Mouse (Mus musculus): ENCODE results near the gene Olfr1086. TPM values are rescaled to one million over a fixed set of nuclear protein-coding genes. Genes with fewer than 3 reads are reported as not detected.
"Not testable (repeated sequence)": the region's sequence is repeated elsewhere in the genome, so short reads cannot be mapped to it uniquely, and the experiment has no call there.

Gene Olfr1086
- polyA plus RNA-seq (2021), result not detected

DNA sequence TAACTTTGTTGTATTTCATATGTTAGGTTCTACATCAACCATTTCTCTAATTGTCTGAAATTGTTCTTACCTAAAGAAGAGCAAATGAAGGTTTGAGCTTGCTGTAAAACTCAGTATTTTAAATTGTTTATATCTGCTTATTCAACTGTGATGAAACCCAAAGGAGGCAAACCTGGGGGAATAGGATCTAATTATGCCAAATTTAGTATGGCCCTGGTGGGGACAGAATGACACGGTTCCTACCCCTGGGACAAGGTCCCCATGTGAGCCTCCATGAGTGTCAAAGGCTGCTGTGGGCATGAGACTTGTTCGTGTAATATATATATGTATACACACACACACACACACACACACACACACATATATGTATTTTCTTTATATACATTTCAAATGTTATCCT, at the start of gene Olfr1086:
Olfr1086 (minus strand) TSS at position 101 of the 400 bp plus-strand sequence.
- ChIA-PET CTCF (no interaction called here), POLR2A (no interaction called here)
- no peaks in the 10 kb centered on the region for H3K27me3 ChIP-seq
- TF ChIP-seq CTCF (IDR thresholded peaks at IDR 0.05), result no peak
- ATAC-seq, result no peak
- no peak for DNase-seq (ENCODE audit: low read depth, low spot score)
- in situ Hi-C loops (cut with MboI; ENCODE audit: low pct_unique_long_range_greater_than_20kb), result no loop called here

DNA sequence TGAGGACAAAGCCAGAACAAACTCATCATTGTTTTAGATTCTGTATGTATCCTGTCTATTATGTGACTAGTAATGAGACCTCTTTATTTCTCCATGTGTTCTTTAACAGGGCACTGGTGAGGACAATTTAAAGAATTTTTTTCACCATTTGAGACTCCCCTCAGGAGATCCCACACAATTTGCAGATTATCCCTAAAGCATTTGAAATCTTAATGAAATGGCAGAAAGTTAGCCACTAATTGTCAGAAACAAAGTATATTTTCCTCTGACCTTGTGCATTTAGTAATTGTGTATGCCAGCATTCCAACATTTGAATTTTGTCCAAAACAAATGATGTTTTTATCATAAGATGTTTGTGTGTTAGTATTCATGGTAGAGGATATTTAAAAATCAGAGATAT, 18.4 kb upstream of the Olfr1086 start, which contains the start of gene Olfr1087:
Olfr1087 (minus strand) TSS at position 101 of the 400 bp plus-strand sequence.
- in situ Hi-C loops (cut with MboI; ENCODE audit: low pct_unique_long_range_greater_than_20kb), result no loop called here
- DNase-seq (ENCODE audit: low read depth, low spot score) (no peak), ATAC-seq (no peak)
- ChIA-PET CTCF (no interaction called here), POLR2A (no interaction called here)
- no peak for TF ChIP-seq CTCF (IDR thresholded peaks at IDR 0.05)
- no peaks in the 10 kb centered on the region for H3K27me3 ChIP-seq

DNA sequence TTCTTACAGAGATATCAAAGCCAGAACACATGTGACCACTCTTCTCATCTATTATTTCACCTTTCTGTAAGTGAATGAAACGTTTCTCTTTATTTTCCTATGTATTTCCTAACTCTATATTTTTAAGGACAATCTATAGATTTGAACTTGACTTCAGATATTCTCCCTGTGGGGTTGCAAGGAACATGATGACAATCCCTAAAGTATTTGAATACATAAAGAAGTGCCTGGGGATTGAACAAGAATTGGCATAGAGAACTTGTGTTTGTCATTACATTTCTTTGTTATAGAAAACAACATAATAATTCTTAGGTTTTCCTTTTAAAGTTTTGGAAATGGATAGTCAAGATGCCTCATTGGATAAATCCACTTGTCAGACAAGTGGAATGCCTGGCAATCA, 18.0 kb downstream of the Olfr1086 start, which contains the start of gene Olfr1085:
Olfr1085 (minus strand) TSS at position 101 of the 400 bp plus-strand sequence.
- CTCF ChIA-PET, result no interaction called here
- POLR2A ChIA-PET, result no interaction called here
- ATAC-seq, result no peak

DNA sequence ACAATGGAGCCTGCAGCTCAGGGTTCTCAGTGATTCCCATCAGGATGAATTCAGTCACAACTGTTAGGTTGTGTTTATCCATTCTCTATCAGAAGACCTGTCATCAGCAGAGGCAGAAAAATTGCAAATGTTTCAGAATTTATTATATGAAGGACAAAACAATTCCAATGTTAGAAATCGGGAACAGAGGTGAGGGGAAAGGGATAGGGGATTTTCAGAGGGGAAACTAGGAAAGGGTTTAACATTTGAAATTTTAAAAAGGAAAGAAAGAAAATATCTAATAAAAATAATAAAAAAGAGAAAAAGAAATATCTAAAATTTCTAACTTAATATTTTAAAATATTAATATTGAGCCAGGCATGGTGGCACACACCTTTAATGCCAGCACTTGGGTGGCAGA, 40.3 kb downstream of the Olfr1086 start, which contains the start of gene Olfr1084:
Olfr1084 (minus strand) TSS at position 101 of the 400 bp plus-strand sequence.
- ATAC-seq; DNase-seq (ENCODE audit: low read depth, low spot score); H3K27me3 ChIP-seq; in situ Hi-C loops (cut with MboI; ENCODE audit: low pct_unique_long_range_greater_than_20kb); CTCF ChIA-PET; POLR2A ChIA-PET: not testable (repeated sequence)

More for the DNA sequence above, 18.0 kb downstream of the Olfr1086 start, which contains the start of gene Olfr1085:
- TF ChIP-seq CTCF (IDR thresholded peaks at IDR 0.05), result no peak
- in situ Hi-C loops (cut with MboI; ENCODE audit: low pct_unique_long_range_greater_than_20kb), result no loop called here
- no peaks in the 10 kb centered on the region for H3K27me3 ChIP-seq
- no peak for DNase-seq (ENCODE audit: low read depth, low spot score)

Other genes with a start within 250 kb of the Olfr1086 start
- not detected for gene Olfr1065, start 229.5 kb downstream of the Olfr1086 start, polyA plus RNA-seq (2021)
- gene Olfr1066, start 223.8 kb downstream of the Olfr1086 start, polyA plus RNA-seq (2021), result not detected
- not detected for gene Olfr228, start 192.7 kb downstream of the Olfr1086 start, polyA plus RNA-seq (2021)
- not detected for gene Olfr1076, start 171.6 kb downstream of the Olfr1086 start, polyA plus RNA-seq (2021)
- gene Olfr1079, start 137.6 kb downstream of the Olfr1086 start, polyA plus RNA-seq (2021), result not detected
- gene Olfr1080, start 121.9 kb downstream of the Olfr1086 start, polyA plus RNA-seq (2021), result not detected
- not detected for gene Olfr1082, start 81.1 kb downstream of the Olfr1086 start, polyA plus RNA-seq (2021)
- not detected for gene Olfr1084, start 40.4 kb downstream of the Olfr1086 start, polyA plus RNA-seq (2021)
- not detected for gene Olfr1085, start 18.1 kb downstream of the Olfr1086 start, polyA plus RNA-seq (2021)
- not detected for gene Olfr1087, start 18.3 kb upstream of the Olfr1086 start, polyA plus RNA-seq (2021)
- not detected for gene Olfr1089, start 53.6 kb upstream of the Olfr1086 start, polyA plus RNA-seq (2021)
- gene Olfr1090, start 78.9 kb upstream of the Olfr1086 start, polyA plus RNA-seq (2021), result not detected
- gene Olfr1093, start 102.4 kb upstream of the Olfr1086 start, polyA plus RNA-seq (2021), result not detected
- gene Olfr141, start 129.9 kb upstream of the Olfr1086 start, polyA plus RNA-seq (2021), result not detected
- gene Olfr1094, start 144.6 kb upstream of the Olfr1086 start, polyA plus RNA-seq (2021), result not detected
- gene Olfr1095, start 171.6 kb upstream of the Olfr1086 start, polyA plus RNA-seq (2021), result not detected
- not detected for gene Gm13723, start 194.7 kb upstream of the Olfr1086 start, polyA plus RNA-seq (2021)
- not detected for gene Olfr1097, start 212.1 kb upstream of the Olfr1086 start, polyA plus RNA-seq (2021)
- gene Olfr1098, start 244.5 kb upstream of the Olfr1086 start, polyA plus RNA-seq (2021), result not detected

All from Patski (cell line).